Comparison of ENCODE assay signal across 8 mouse cellular contexts in genomic region chr1:82287052-82287775, GRCm38 (mm10). TPM values are rescaled to one million over a fixed set of nuclear protein-coding genes. Genes with fewer than 3 reads are reported as not detected.
DNase-seq lines count a peak whose midpoint lies in the region; ATAC-seq and TF ChIP-seq lines count a peak whose summit lies in the region.

No protein-coding gene starts in this region.

- H3K9ac ChIP-seq in embryonic facial prominence, embryonic 12.5 days, result peak overlapping the region; percentile 64
- H3K9ac ChIP-seq in heart, embryonic 15.5 days, result peak overlapping the region; percentile 70

- peaks cover 48% of the 10 kb centered on the region for H3K4me1 ChIP-seq in embryonic facial prominence, embryonic 12.5 days
- peaks cover 41% of the 10 kb centered on the region for H3K4me1 ChIP-seq in heart, embryonic 15.5 days (replicated peaks)

- peak overlapping the region; percentile 27 for H3ac ChIP-seq in myocyte (ENCODE audit: control insufficient read depth, insufficient read length)

- WGBS in embryonic facial prominence, embryonic 12.5 days, result 67% methylated on average over 22 of the region's 22 CpGs
- WGBS in heart, embryonic 15.5 days, result 41% methylated on average over 22 of the region's 22 CpGs

- no peaks in the 10 kb centered on the region for H3K27me3 ChIP-seq in embryonic facial prominence, embryonic 12.5 days
- peaks cover 4% of the 10 kb centered on the region; the same call in 1 of the 2 replicates for H3K27me3 ChIP-seq in heart, embryonic 15.5 days
- H3K27me3 ChIP-seq in myocyte (ENCODE audit: control insufficient read depth, insufficient read depth, insufficient read length), result no peaks in the 10 kb centered on the region

- no peak for ATAC-seq in cerebellum, adult (ENCODE audit: insufficient number of reproducible peaks, low FRiP score, low TSS enrichment)
- no peak for ATAC-seq in embryonic facial prominence, embryonic 12.5 days (ENCODE audit: insufficient number of reproducible peaks, insufficient read depth, low FRiP score, low TSS enrichment)
- no peak for ATAC-seq in heart, embryonic 15.5 days (replicated peaks; ENCODE audit: insufficient number of reproducible peaks, insufficient read depth, low FRiP score, low read depth)

- peak; percentile 30 to 52 for DNase-seq in cerebellum, adult 18-20 months
- DNase-seq in 3134 (ENCODE audit: extremely low read depth, insufficient read length, low spot score), result peak; percentile 75
- DNase-seq in layer of hippocampus, postnatal 36 days, result peak; percentile 23 to 35
- no peak for DNase-seq in right cerebral cortex, postnatal 4 days

- peak overlapping the region; percentile 74 for H3K4me3 ChIP-seq in embryonic facial prominence, embryonic 12.5 days
- H3K4me3 ChIP-seq in heart, embryonic 15.5 days, result peak overlapping the region; percentile 81
- H3K4me3 ChIP-seq in myocyte, result peak overlapping the region; percentile 96

- peak; percentile 42 for TF ChIP-seq POLR2A in myocyte (IDR thresholded peaks at IDR 0.05; ENCODE audit: insufficient read length, low read depth)

- H3K36me3 ChIP-seq in embryonic facial prominence, embryonic 12.5 days, result peaks cover 26% of the 10 kb centered on the region
- peaks cover 5% of the 10 kb centered on the region; the same call in 1 of the 2 replicates for H3K36me3 ChIP-seq in heart, embryonic 15.5 days
- no peaks in the 10 kb centered on the region for H3K36me3 ChIP-seq in myocyte (ENCODE audit: control insufficient read depth, insufficient read depth)

- H3K4me2 ChIP-seq in embryonic facial prominence, embryonic 12.5 days (replicated peaks), result peak overlapping the region; percentile 75
- H3K4me2 ChIP-seq in heart, embryonic 15.5 days, result peak overlapping the region; percentile 85
- H3K4me2 ChIP-seq in myocyte (ENCODE audit: low read depth), result peak overlapping the region; percentile 98

- no peaks in the 10 kb centered on the region for H3K9me3 ChIP-seq in embryonic facial prominence, embryonic 12.5 days
- H3K9me3 ChIP-seq in heart, embryonic 15.5 days (replicated peaks), result no peaks in the 10 kb centered on the region

- H3K27ac ChIP-seq in embryonic facial prominence, embryonic 12.5 days, result peak overlapping the region; percentile 57; the same call in 1 of the 2 replicates
- H3K27ac ChIP-seq in heart, embryonic 15.5 days, result peak overlapping the region; percentile 97

- peaks cover 81% of the 10 kb centered on the region for H3K79me2 ChIP-seq in myocyte (ENCODE audit: control insufficient read depth, insufficient read depth)

TF ChIP-seq in myocyte, 11 proteins besides CTCF, POLR2A, EP300 and RAD21:
- TF ChIP-seq REST (IDR thresholded peaks at IDR 0.05; ENCODE audit: insufficient read depth, insufficient read length), result no peak
- TF ChIP-seq E2F4 (IDR thresholded peaks at IDR 0.05; ENCODE audit: insufficient read depth), result no peak
- no peak for TF ChIP-seq POLR2AphosphoS2 (IDR thresholded peaks at IDR 0.05; ENCODE audit: insufficient read length, low read depth)
- TF ChIP-seq USF1 (IDR thresholded peaks at IDR 0.05; ENCODE audit: low read depth), result no peak
- no peak for TF ChIP-seq MYOD1 (IDR thresholded peaks at IDR 0.05; ENCODE audit: control insufficient read depth in 1 of 3, insufficient read length in 2 of 3, low read depth in 2 of 3)
- TF ChIP-seq MAX (IDR thresholded peaks at IDR 0.05; ENCODE audit: low read depth), result no peak

RNA-seq across cellular contexts. Expression of gene Irs1, which starts 4.0 kb away (rescaled TPM):
- polyA plus RNA-seq in embryonic facial prominence, embryonic 12.5 days (2016; fragmentation: Nextera tagmentation; extraction: Ambion mirVana), result 14.0 and 14.7 TPM in 2 replicates
- polyA plus RNA-seq in heart, embryonic 15.5 days (2015; fragmentation: Nextera tagmentation; extraction: Ambion mirVana), result 9.1 and 9.3 TPM in 2 replicates
- total RNA-seq in layer of hippocampus, postnatal 36 days (2021), result 10 to 100 TPM; 18.2 to 21.4 TPM
- 3.9 TPM for polyA plus RNA-seq in myocyte (2012; fragmentation: generic; extraction: Trizol)

RNA-seq across cellular contexts. Expression of gene Rhbdd1, which starts 29.0 kb away (rescaled TPM):
- 7.3 and 7.6 TPM in 2 replicates for polyA plus RNA-seq in embryonic facial prominence, embryonic 12.5 days (2016; fragmentation: Nextera tagmentation; extraction: Ambion mirVana)
- polyA plus RNA-seq in heart, embryonic 15.5 days (2015; fragmentation: Nextera tagmentation; extraction: Ambion mirVana), result 7.6 and 9.7 TPM in 2 replicates
- 1 to 10 TPM; 7.7 to 7.8 TPM for total RNA-seq in layer of hippocampus, postnatal 36 days (2021)
- polyA plus RNA-seq in myocyte (2012; fragmentation: generic; extraction: Trizol), result 43.3 TPM

RNA-seq across cellular contexts. Expression of gene Gm9747, which starts 54.3 kb away (rescaled TPM):
- 29.5 and 34.3 TPM in 2 replicates for polyA plus RNA-seq in embryonic facial prominence, embryonic 12.5 days (2016; fragmentation: Nextera tagmentation; extraction: Ambion mirVana)
- 27.1 and 29.3 TPM in 2 replicates for polyA plus RNA-seq in heart, embryonic 15.5 days (2015; fragmentation: Nextera tagmentation; extraction: Ambion mirVana)
- total RNA-seq in layer of hippocampus, postnatal 36 days (2021), result not detected
- 4.0 TPM for polyA plus RNA-seq in myocyte (2012; fragmentation: generic; extraction: Trizol)
